In the genomic region with DNA sequence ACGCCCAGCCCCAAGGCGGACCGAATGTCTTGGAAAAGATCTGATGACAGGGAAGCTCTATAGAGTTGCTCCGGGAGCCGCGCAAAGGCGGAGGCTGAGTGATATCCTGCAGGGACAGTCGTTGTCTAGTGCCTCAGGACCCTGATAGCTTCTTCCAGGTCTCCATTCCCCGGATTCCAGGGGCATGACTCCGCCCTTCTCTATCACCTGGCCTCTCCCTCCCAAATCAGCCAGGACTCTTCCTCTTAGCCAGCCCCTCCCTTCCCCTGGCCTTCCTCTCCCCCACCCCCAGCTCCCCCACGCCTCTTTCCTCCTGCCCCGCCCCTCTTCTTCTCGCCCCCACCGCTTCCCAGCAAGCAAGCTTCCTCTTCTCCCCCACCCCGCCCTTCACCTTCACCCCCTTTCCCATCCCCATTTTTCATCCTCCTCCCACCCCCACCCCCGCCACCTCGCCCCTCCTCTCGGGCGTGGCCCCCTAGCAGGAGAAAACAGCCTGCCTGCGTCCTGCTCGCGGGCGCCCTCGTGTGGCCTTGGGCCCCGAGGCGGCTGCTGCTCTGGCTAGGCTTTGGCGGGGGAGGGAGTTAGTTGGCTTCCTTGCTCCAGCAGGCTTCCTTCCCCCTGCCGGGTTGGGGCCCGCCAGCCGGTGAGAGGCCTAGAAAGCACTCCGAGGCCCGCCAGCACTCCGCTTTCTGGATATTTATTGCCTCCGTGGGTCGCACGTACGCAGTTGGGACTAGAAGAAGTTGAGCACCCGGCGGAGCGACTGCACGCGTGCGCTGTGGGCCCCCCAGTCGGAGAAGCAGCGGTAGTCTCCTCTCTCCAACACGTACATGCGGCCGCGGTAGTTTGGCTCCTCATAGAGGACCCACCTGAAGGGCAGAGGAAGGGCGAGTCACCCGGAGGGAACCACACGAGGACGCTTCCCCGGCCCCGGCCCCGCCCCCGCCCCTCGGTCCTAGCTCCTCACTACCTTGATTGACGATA, we compare ENCODE assay signal across 8 mouse cellular contexts. TPM values are rescaled to one million over a fixed set of nuclear protein-coding genes. Genes with fewer than 3 reads are reported as not detected.
A peak's percentile ranks its signal among the peaks of the same experiment; 100 is the strongest.
DNase-seq lines count a peak whose midpoint lies in the region; ATAC-seq lines count a peak whose summit lies in the region.

No protein-coding gene starts in this region.

- peak; percentile 87 for DNase-seq in T-cell, adult 2 months (ENCODE audit: low spot score)
- DNase-seq in cerebellum, postnatal 14 days: peak; percentile 94 to 96
- DNase-seq in frontal cortex, postnatal 25 days (ENCODE audit: low spot score in 2 of 2): peak; percentile 64 to 75
- peak; percentile 96 for DNase-seq in hindbrain, embryonic 14.5 days (ENCODE audit: low spot score)
- peak; percentile 85 for DNase-seq in layer of hippocampus, postnatal 36 days
- peak; percentile 90 for DNase-seq in lung, postnatal 25 days (ENCODE audit: low spot score)
- peak; percentile 64 for DNase-seq in retina, adult 2 months (ENCODE audit: low read depth, low spot score)
- peak; percentile 94 for DNase-seq in thymus, postnatal 4 days

- peak overlapping the region; percentile 49 for H3K4me3 ChIP-seq in hindbrain, embryonic 14.5 days (replicated peaks; ENCODE audit: low read length)

- peaks cover 11% of the 10 kb centered on the region; the same call in 1 of the 2 replicates for H3K4me1 ChIP-seq in hindbrain, embryonic 14.5 days (replicated peaks; ENCODE audit: control insufficient read depth, insufficient read depth, low read length)

- H3K9me3 ChIP-seq in hindbrain, embryonic 14.5 days (ENCODE audit: control insufficient read depth, low read length): no peaks in the 10 kb centered on the region

- H3K9ac ChIP-seq in hindbrain, embryonic 14.5 days: peak overlapping the region; percentile 67

- no peaks in the 10 kb centered on the region for H3K36me3 ChIP-seq in hindbrain, embryonic 14.5 days (replicated peaks; ENCODE audit: control insufficient read depth, insufficient read depth)

- ATAC-seq in hindbrain, embryonic 14.5 days (ENCODE audit: low FRiP score): peak; percentile 82

- under 1% methylated on average over 54 of the region's 59 CpGs for WGBS in hindbrain, embryonic 14.5 days

- peak overlapping the region; percentile 79 for H3K27ac ChIP-seq in hindbrain, embryonic 14.5 days

- H3K27me3 ChIP-seq in hindbrain, embryonic 14.5 days (ENCODE audit: control insufficient read depth, insufficient read depth, low read length): no peaks in the 10 kb centered on the region

- H3K4me2 ChIP-seq in hindbrain, embryonic 14.5 days (replicated peaks): peak overlapping the region; percentile 67

RNA-seq across cellular contexts. Expression of a gene that starts 7.2 kb away (rescaled TPM):
- polyA plus RNA-seq in hindbrain, embryonic 14.5 days (2014; fragmentation: Nextera tagmentation; extraction: Ambion mirVana): 2.1 and 3.0 TPM in 2 replicates
- under 1 TPM; 0.53 to 0.95 TPM for total RNA-seq in layer of hippocampus, postnatal 36 days (2021)

RNA-seq across cellular contexts. Expression of a gene that starts 20.1 kb away (rescaled TPM):
- 7.2 and 12.0 TPM in 2 replicates for polyA plus RNA-seq in hindbrain, embryonic 14.5 days (2014; fragmentation: Nextera tagmentation; extraction: Ambion mirVana)
- total RNA-seq in layer of hippocampus, postnatal 36 days (2021): 1 to 10 TPM in 1 of 2 experiments, under 1 TPM in 1; 0.22 to 1.5 TPM

Comparison
In these comparisons a context has a peak if more than half of its experiments do, and no peak if none do; other contexts are left out.
1. Peak in every context shown above with its lines: DNase-seq, ATAC-seq, H3K4me3 ChIP-seq and H3K27ac ChIP-seq.